In genomic region chr2:158145528-158146065, GRCm38 (mm10) we compare ENCODE assay signal across 8 mouse cellular contexts. TPM values are rescaled to one million over a fixed set of nuclear protein-coding genes. Genes with fewer than 3 reads are reported as not detected.
DNase-seq lines count a peak whose midpoint lies in the region; ATAC-seq and TF ChIP-seq lines count a peak whose summit lies in the region.

No protein-coding gene starts in this region.

- H3K27ac ChIP-seq in heart, embryonic 13.5 days (replicated peaks) = peak overlapping the region; percentile 99
- no peak overlapping the region for H3K27ac ChIP-seq in MEL (ENCODE audit: control insufficient read depth, low read depth, low read length)
- peak overlapping the region; percentile 96 for H3K27ac ChIP-seq in heart, postnatal 0 days (ENCODE audit: low read depth)
- H3K27ac ChIP-seq in lung, embryonic 16.5 days (ENCODE audit: low read length) = peak overlapping the region; percentile 28; the same call in 1 of the 2 replicates

- no peak for DNase-seq in heart, postnatal 36 days
- no peak for DNase-seq in MEL (ENCODE audit: low read depth, low spot score)
- DNase-seq in heart, postnatal 0 days (ENCODE audit: low spot score) = no peak
- DNase-seq in ovary, adult 18-20 months (ENCODE audit: low spot score) = no peak
- DNase-seq in thymus, postnatal 36 days = no peak
- no peak for DNase-seq in adrenal gland, postnatal 25 days

- peaks cover 59% of the 10 kb centered on the region for H3K4me1 ChIP-seq in heart, embryonic 13.5 days
- H3K4me1 ChIP-seq in MEL (ENCODE audit: control insufficient read depth in 1 of 2, insufficient read depth in 2 of 2, low read length in 2 of 2) = peaks cover 19 to 44% of the 10 kb centered on the region in 2 experiments
- peaks cover 39% of the 10 kb centered on the region for H3K4me1 ChIP-seq in heart, postnatal 0 days (ENCODE audit: control insufficient read depth, insufficient read depth)
- H3K4me1 ChIP-seq in lung, embryonic 16.5 days (replicated peaks; ENCODE audit: control insufficient read depth, insufficient read depth, low read length) = peaks cover 51% of the 10 kb centered on the region

- WGBS in heart, embryonic 13.5 days = 40% methylated on average over 5 of the region's 5 CpGs
- 15% methylated on average over 5 of the region's 5 CpGs for WGBS in heart, postnatal 0 days
- 55% methylated on average over 5 of the region's 5 CpGs for WGBS in lung, embryonic 16.5 days

- H3K79me2 ChIP-seq in MEL (ENCODE audit: control insufficient read depth, insufficient read depth, low read length, poor library complexity) = no peaks in the 10 kb centered on the region

- intact Hi-C loops in heart, postnatal 36 days (cut with DNase I) = loop anchor here (1.0 to 2.0 kb wide), 5 partner anchors 35 to 99 kb away; no protein-coding TSS in a partner anchor

- TF ChIP-seq POLR2A in MEL (IDR thresholded peaks at IDR 0.05; ENCODE audit: control insufficient read depth in 1 of 2, insufficient read depth in 1 of 2, low read depth in 1 of 2, low read length in 2 of 2, poor library complexity in 1 of 2) = no peak

- H3K9me3 ChIP-seq in heart, embryonic 13.5 days = no peaks in the 10 kb centered on the region
- H3K9me3 ChIP-seq in MEL (replicated peaks; ENCODE audit: insufficient read depth, low read length) = no peaks in the 10 kb centered on the region
- no peaks in the 10 kb centered on the region for H3K9me3 ChIP-seq in heart, postnatal 0 days (replicated peaks; ENCODE audit: control insufficient read depth, low read length)
- H3K9me3 ChIP-seq in lung, embryonic 16.5 days (ENCODE audit: control insufficient read depth, low read length) = no peaks in the 10 kb centered on the region

- no peaks in the 10 kb centered on the region for H3K27me3 ChIP-seq in heart, embryonic 13.5 days (replicated peaks)
- no peaks in the 10 kb centered on the region for H3K27me3 ChIP-seq in MEL (ENCODE audit: control insufficient read depth in 1 of 2, insufficient read depth in 2 of 2, low read length in 2 of 2)
- H3K27me3 ChIP-seq in heart, postnatal 0 days (ENCODE audit: control insufficient read depth, insufficient read depth, low read length) = no peaks in the 10 kb centered on the region
- H3K27me3 ChIP-seq in lung, embryonic 16.5 days (ENCODE audit: control insufficient read depth, insufficient read depth, low read depth, low read length) = no peaks in the 10 kb centered on the region

- peak overlapping the region; percentile 77 for H3K4me2 ChIP-seq in heart, embryonic 13.5 days
- peak overlapping the region; percentile 76 for H3K4me2 ChIP-seq in heart, postnatal 0 days (ENCODE audit: low read depth, low read length)
- H3K4me2 ChIP-seq in lung, embryonic 16.5 days (ENCODE audit: low read depth, low read length) = peak overlapping the region; percentile 83

- H3K9ac ChIP-seq in heart, embryonic 13.5 days = peak overlapping the region; percentile 95
- H3K9ac ChIP-seq in MEL (ENCODE audit: control insufficient read depth, low read depth, low read length, poor library complexity, severe bottlenecking) = peak overlapping the region; percentile 71
- H3K9ac ChIP-seq in heart, postnatal 0 days (replicated peaks; ENCODE audit: low read depth, low read length) = peak overlapping the region; percentile 67
- peak overlapping the region; percentile 85 for H3K9ac ChIP-seq in lung, embryonic 16.5 days (ENCODE audit: low read length)

- peak overlapping the region; percentile 74 for H3K4me3 ChIP-seq in heart, embryonic 13.5 days
- H3K4me3 ChIP-seq in MEL (ENCODE audit: control insufficient read depth in 1 of 2, insufficient read depth in 1 of 2, low read depth in 2 of 2, low read length in 2 of 2) = peak overlapping the region; percentile 61 to 88; a peak in 3 of 4 replicates
- H3K4me3 ChIP-seq in heart, postnatal 0 days (ENCODE audit: low read depth, low read length) = peak overlapping the region; percentile 54
- H3K4me3 ChIP-seq in lung, embryonic 16.5 days (ENCODE audit: low read length) = peak overlapping the region; percentile 67

- no peak for TF ChIP-seq EP300 in MEL (IDR thresholded peaks at IDR 0.05; ENCODE audit: low read depth in 1 of 2, low read length in 2 of 2)
- TF ChIP-seq EP300 in heart, postnatal 0 days (IDR thresholded peaks at IDR 0.05; ENCODE audit: low read depth) = no peak

- peaks cover 22% of the 10 kb centered on the region for H3K36me3 ChIP-seq in heart, embryonic 13.5 days
- peaks cover 0 to 18% of the 10 kb centered on the region in 2 experiments; a peak in 2 of 4 replicates for H3K36me3 ChIP-seq in MEL (ENCODE audit: control insufficient read depth in 1 of 2, insufficient read depth in 2 of 2, low read length in 2 of 2)
- peaks cover 9% of the 10 kb centered on the region for H3K36me3 ChIP-seq in heart, postnatal 0 days (replicated peaks; ENCODE audit: control insufficient read depth, insufficient read depth, low read length)
- H3K36me3 ChIP-seq in lung, embryonic 16.5 days (ENCODE audit: control insufficient read depth, insufficient read depth, low read length) = no peaks in the 10 kb centered on the region

- 0 out of 2 replicates have a peak, but pooled peaks have one; percentile 7 for ATAC-seq in heart, embryonic 13.5 days (ENCODE audit: extremely low read depth, insufficient number of reproducible peaks, low FRiP score, low TSS enrichment)
- no peak for ATAC-seq in heart, postnatal 0 days (ENCODE audit: insufficient read depth, low read depth)
- peak; percentile 9 for ATAC-seq in lung, embryonic 16.5 days (ENCODE audit: low read depth)

- no peak for TF ChIP-seq CTCF in MEL (IDR thresholded peaks at IDR 0.05 in 2 of 3, conservative IDR thresholded peaks at IDR 0.05 in 1 of 3; ENCODE audit: control insufficient read depth in 1 of 3, insufficient read depth in 1 of 3, low read depth in 2 of 3, low read length in 3 of 3, poor library complexity in 1 of 3, severe bottlenecking in 1 of 3)
- TF ChIP-seq CTCF in heart, postnatal 0 days (IDR thresholded peaks at IDR 0.05; ENCODE audit: low read depth) = no peak

- no peak for TF ChIP-seq RAD21 in MEL (IDR thresholded peaks at IDR 0.05; ENCODE audit: low read depth, low read length)

TF ChIP-seq in MEL, 35 proteins besides CTCF, POLR2A, EP300 and RAD21:
- no peak for TF ChIP-seq ZC3H11A (IDR thresholded peaks at IDR 0.05; ENCODE audit: low read depth, low read length)

RNA-seq across cellular contexts. Expression of gene Tgm2, which starts 0.6 kb away (rescaled TPM):
- 218 and 237 TPM in 2 replicates for polyA plus RNA-seq in heart, embryonic 13.5 days (2015; fragmentation: Nextera tagmentation; extraction: Ambion mirVana)
- 100 to 1,000 TPM; 237 to 310 TPM for total RNA-seq in heart, postnatal 36 days (2021)
- 6.1 and 11.0 TPM in 2 replicates for total RNA-seq in MEL (2012; rRNA removed)
- 1 to 10 TPM in 1 of 2 experiments, not detected in 1; 7.7 TPM for polyA plus RNA-seq in MEL (2012; ENCODE audit: insufficient read depth in 1 of 2, insufficient read length in 2 of 2, low read depth in 1 of 2, low replicate concordance in 2 of 2, missing spikeins in 1 of 2)
- 445 and 622 TPM in 2 replicates for total RNA-seq in heart, postnatal 0 days (2014; rRNA removed; ENCODE audit: low replicate concordance)
- polyA plus RNA-seq in heart, postnatal 0 days (2015; fragmentation: Nextera tagmentation; extraction: Ambion mirVana) = 136 and 155 TPM in 2 replicates
- polyA plus RNA-seq in lung, embryonic 16.5 days (2015; fragmentation: Nextera tagmentation; extraction: Ambion mirVana) = 75.8 and 81.6 TPM in 2 replicates
- 33.4 and 33.5 TPM in 2 replicates for total RNA-seq in adrenal gland, postnatal 25 days (2021)
